Mouse (Mus musculus) gastrocnemius, postnatal 36 days (tissue): Measurements from ENCODE around the gene Epm2aip1. TPM values are rescaled to one million over a fixed set of nuclear protein-coding genes. Genes with fewer than 3 reads are reported as not detected.

ENCODE experiments used
- DNase-seq, 2 experiments: peaks; one replicate each; pipeline ENCODE4 v3.0.0; 2022
- intact Hi-C: fragments of 180-260 bp; cut with DNase I; formaldehyde crosslinking; loops from one replicate; pipeline ENCODE4 v1.15.1; 2025
- total RNA-seq, 2 experiments: library from RNA; stranded (reverse); gene quantifications; 2 replicates each; pipeline ENCODE4 v1.2.3; 2021

Epm2aip1 gene
- total RNA-seq, 2 experiments from 2014 or later, result 16.1 to 22.4 TPM

DNA sequence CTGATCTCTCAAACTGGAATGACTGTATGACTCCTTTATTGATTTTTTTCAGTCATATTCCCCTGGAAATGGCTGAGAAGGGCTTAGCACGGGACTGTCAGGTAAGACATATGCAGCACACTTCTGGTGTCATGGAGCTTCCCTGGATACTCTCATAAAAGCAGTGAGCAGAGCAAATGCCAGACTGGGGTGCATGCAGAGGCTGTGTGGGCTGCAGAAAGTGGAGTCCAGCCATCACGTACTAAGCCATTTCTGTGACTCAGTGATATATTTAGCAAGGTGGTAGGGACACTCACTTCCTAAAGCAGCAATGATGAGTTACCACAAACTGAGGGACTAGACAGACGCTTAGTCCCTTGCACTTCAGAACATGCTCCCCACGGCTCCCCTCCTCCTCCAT is 49.2 kb downstream of the Epm2aip1 start:
- intact Hi-C loops, result no loop called here
- no peak for DNase-seq

DNA sequence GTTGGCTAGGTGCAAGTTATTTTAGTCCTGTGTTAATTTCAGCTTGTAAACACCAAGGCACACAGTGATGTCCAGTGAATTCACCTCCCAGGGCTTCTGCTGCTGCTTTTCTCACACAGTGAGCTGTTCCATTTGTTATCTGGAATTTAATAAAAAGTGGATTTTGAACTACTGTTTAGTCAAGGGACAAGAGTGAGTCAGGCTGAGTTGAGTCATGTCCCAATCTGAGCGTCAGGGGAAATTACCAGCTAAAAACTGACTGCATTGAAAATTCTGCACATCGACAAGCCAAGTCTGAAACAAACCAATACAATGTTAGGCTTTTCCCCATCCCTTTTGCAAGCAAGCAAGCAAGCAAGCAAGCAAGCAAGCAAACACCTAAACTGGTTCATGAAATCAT is 53.2 kb downstream of the Epm2aip1 start:
- DNase-seq, result no peak
- intact Hi-C loops, result no loop called here

Other genes starting within 250 kb of the Epm2aip1 start
- 1 to 10 TPM; 3.2 to 6.8 TPM for gene Ccrl2, start 214.4 kb upstream of the Epm2aip1 start, total RNA-seq
- 10 to 100 TPM; 63.9 to 69.2 TPM for gene Lrrfip2, start 154.3 kb upstream of the Epm2aip1 start, total RNA-seq
- gene Mlh1, start 138 bp upstream of the Epm2aip1 start, total RNA-seq, result 1 to 10 TPM; 4.9 to 8.4 TPM
- gene Trank1, start 39.8 kb downstream of the Epm2aip1 start, total RNA-seq, result not detected
- under 1 TPM; 0.30 to 0.38 TPM for gene Dclk3, start 167.2 kb downstream of the Epm2aip1 start, total RNA-seq